Mouse (Mus musculus) thymus, adult 18-20 months (tissue): ENCODE measurements around the gene Pla2r1.

ENCODE experiments used
- DNase-seq, 2 experiments: peaks; one replicate each; pipeline ENCODE4 v3.0.0; 2022; ENCODE audit warnings: mixed read lengths in 2 of 2

Pla2r1 gene

GRCm38 (mm10) chr2:60401694-60402093 is 151.4 kb downstream of the Pla2r1 start:
- no peak for DNase-seq

- DNase-seq = no peak
These were observed 159.3 kb downstream of the Pla2r1 start for GRCm38 (mm10) chr2:60393786-60394185.

DNA sequence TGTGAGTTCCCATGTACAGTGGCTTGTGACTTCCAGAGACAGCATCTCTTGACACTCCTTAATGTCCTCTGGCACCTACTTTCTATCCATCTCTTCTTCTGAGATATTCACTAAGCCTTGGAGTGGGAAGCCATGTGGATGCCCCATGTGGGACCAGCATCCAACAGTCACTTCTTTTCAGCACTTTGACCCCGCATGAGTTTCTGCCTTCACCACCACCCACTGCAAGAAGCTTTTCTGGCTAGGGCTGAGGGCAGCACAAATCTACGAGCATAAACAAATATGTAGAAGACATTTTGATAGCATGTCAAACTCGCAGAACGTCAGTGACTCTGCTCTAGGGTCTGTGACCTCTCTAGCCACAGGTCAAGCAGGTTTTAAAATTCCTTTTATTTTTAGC is 160.8 kb downstream of the Pla2r1 start:
- DNase-seq = no peak

GRCm38 (mm10) chr2:60387363-60387762 is 165.7 kb downstream of the Pla2r1 start:
- DNase-seq = no peak

DNA sequence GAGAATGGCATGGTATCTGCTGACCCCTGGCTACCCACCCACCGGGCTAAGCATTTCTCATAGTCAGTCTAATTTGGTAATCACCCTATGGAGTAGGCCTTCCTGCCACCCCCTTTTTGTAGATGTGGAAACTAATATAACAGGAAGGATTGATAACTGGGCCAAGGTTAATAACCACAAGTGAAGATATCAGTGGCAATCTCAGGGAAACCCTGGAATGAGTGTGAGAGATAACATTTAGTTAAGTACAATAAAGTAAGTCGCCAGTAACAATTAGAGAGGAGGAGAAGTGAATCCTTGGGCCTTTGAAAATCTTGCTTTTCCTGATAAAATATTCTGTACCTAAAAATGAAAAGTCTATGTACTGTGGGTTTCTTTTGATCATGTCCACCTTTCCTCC is 166.3 kb downstream of the Pla2r1 start:
- no peak for DNase-seq

DNA sequence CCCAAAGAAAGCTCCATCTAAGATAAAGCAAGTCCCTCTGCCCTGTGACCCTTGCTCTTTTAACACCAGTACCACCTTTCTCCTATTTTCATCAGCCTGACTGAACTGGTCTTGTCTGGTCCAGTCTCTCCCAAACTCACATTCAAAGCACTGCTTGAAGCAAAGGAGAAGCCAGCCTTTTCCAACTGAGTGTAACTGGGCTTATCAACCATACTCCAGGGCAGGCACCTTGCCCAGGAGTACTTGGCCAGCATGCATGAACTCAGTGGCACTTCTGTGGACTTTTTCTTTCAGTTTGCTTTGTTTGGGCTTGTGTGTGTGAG is 168.4 kb downstream of the Pla2r1 start:
- DNase-seq = no peak

DNA sequence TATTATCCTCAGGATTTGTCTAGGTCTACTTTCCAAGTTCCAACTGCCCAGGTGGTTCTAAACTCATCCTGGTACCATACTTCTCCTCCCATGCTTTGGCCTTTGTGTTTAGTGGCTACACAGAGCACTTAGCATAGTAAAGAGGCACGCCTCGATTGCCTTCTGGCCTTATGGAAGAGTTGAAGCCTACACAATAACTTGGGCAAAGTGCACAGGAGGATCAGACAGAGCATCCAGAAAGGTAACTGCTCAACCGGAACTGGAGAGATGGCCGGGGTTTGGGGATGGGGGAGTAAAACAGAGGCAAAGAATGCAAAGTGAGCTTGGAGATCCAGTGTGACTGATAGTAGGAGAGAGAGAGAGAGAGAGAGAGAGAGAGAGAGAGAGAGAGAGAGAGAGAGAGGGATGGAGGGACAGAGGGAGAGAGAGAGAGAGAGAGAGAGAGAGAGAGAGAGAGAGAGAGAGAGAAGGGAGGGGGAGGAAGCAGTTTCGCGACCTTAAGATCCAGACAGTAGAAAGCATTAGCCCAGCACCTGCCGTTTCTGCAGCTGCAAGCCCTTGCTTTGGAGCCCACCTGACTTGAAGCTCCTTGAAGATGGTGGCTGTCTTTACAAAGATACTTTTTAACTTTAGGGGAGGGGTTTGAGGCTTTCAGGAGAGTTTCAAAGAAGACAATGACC is 168.9 kb downstream of the Pla2r1 start:
- DNase-seq = peak; percentile 31 to 49

GRCm38 (mm10) chr2:60382858-60383669 is 170.0 kb downstream of the Pla2r1 start, which contains the start of gene Ly75:
TSS of gene Ly75 (minus strand) at chr2:60383303.
- DNase-seq = peak; percentile 89 to 90

DNA sequence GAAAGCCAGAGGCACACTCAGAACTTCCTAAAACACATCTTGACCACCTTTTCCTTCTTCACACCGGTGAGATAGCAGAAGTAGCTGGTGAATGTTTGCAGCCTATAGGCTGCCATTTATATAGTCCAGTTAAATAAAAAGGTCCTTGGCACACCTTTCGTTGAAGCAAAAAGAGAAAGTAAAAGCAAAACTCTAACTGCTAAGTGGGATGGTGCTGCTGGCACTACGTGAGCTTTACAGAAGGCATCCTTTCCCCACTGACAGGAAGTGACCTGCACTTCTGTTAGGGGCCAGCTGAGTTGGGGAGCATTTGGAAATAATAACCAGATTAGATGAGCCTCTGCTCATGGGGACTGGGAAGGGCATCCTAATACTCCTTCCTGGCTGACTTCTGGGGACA is 170.8 kb downstream of the Pla2r1 start:
- DNase-seq = no peak

GRCm38 (mm10) chr2:60377260-60377659 is 175.8 kb downstream of the Pla2r1 start:
- no peak for DNase-seq

GRCm38 (mm10) chr2:60375608-60376107 is 177.4 kb downstream of the Pla2r1 start:
- DNase-seq = no peak

DNA sequence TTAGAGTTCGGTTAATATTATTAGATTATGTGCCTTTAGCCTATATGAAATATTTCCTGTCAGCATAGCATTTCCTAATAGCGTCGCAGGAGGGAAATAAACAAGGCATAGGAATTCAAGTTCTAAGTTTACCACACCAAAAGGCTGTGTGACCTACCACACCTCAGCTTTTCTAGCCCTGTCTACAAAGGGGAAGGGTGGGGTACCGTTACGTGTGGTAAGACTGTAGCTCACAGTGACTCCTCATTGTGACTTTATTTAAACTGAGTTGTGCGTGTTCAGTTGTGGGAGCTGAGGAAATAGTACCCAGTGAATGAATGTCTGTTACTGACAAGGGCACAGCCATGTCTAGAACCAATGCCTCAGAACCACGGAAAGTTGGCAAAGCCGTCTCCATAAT is 178.0 kb downstream of the Pla2r1 start:
- no peak for DNase-seq

GRCm38 (mm10) chr2:60370188-60370587 is 182.9 kb downstream of the Pla2r1 start:
- no peak for DNase-seq

- no peak for DNase-seq
These were observed 183.7 kb downstream of the Pla2r1 start for GRCm38 (mm10) chr2:60369454-60369853.

DNA sequence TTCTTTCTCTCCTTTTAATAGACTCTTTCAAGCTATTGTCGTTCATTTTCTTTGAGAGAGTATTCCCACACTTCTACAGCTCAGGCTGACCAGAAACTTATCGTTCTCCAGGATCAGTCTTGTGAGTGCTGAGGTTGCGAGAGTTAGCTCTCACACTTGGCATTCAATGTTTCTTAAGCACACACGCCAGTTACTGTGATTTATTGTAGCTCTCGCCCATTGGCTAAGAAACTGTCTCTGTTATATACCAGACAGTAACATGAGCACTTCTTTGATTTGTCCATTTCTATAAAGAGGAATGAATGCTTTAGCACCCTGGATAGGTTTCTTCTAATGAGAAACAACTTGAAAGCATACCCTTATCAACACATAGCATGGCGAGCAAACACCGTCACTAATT is 185.2 kb downstream of the Pla2r1 start:
- DNase-seq = no peak
